Mouse (Mus musculus): ENCODE results near the gene Hs3st1.

Hs3st1 gene

DNA sequence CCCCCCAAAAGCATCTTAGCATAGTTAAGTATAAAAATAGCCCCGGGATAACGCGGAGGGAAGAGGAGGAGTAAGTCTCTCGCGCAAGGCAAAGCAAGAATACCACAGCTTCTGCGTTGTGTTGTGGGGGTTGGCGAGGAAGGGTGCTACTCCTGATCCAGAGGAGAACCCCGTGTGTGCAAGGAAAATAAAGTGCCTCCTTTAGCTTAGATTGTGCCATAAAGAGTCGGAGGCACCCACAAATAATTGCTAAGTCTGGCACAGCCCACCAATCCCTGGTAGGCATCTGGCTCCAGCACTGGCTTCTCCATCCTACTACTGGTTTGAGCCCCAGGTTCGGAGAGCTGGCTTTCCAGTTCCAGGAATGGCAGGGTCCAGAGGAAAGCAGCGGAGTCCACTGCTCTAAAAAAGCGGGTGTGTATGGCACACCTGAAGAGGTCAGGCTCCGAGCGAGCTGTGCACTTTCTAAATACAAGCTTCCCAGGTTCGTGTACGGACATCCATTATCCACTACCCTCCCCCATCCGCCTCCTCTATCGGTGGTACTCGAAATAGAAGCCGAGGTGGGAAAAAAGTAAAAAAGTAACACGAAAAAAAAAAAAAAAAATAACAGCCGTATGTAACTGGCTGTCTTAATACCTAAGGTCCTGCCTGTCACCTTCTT lies 111.9 kb downstream of the Hs3st1 start:
- in situ Hi-C loops (cut with MseI, MboI), result loop anchor here (25.0 kb wide), 3 partner anchors 319 to 856 kb away; no protein-coding TSS in a partner anchor

GRCm38 (mm10) chr5:39642222-39642770 lies 113.0 kb downstream of the Hs3st1 start:
- in situ Hi-C loops (cut with MseI, MboI), result loop anchor here (25.0 kb wide), 3 partner anchors 320 to 855 kb away; no protein-coding TSS in a partner anchor

DNA sequence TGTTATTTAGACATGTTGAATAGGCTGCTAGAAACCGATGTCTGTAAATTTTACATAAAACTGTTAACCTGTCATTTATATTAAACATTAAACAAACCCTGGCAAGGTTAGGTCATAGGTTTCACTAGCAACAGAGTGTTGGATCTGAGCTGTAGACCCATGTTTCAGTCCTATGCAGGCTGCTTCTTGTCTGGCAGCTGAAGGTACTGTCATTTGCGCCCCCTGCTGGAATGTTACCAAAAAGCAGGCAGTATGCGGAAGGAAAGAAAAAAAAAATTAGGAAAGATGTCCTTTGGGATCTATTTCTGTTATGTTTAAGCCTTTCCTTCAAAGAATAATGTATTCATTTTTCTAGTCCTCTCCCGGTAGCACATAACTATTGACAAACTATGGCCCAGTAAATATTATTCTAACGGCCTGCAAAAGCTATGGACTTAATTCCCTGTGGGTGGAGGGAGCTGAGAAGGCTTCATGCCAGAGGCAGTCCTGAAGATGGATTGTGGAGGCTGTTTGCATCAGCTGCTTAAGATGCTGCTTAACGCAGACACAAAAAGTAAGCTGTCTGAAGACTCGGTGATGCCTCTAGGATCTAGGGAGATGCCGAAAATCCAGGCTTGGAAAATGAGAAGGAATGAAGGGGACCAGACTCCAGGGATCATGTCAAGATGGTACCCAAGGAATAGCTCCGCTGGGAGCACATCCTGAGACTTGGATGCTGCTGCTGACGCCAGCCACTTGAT lies 115.7 kb downstream of the Hs3st1 start:
- in situ Hi-C loops (cut with MseI, MboI), result loop anchor here (25.0 kb wide), 3 partner anchors 323 to 852 kb away; no protein-coding TSS in a partner anchor

GRCm38 (mm10) chr5:39638926-39639325 lies 116.3 kb downstream of the Hs3st1 start:
- in situ Hi-C loops (cut with MseI, MboI), result loop anchor here (25.0 kb wide), 3 partner anchors 323 to 852 kb away; no protein-coding TSS in a partner anchor

GRCm38 (mm10) chr5:39637874-39638273 lies 117.4 kb downstream of the Hs3st1 start:
- in situ Hi-C loops (cut with MseI, MboI), result loop anchor here (25.0 kb wide), 3 partner anchors 324 to 851 kb away; no protein-coding TSS in a partner anchor

GRCm38 (mm10) chr5:39636090-39636489 lies 119.2 kb downstream of the Hs3st1 start:
- in situ Hi-C loops (cut with MseI, MboI), result loop anchor here (25.0 kb wide), 3 partner anchors 326 to 849 kb away; no protein-coding TSS in a partner anchor

DNA sequence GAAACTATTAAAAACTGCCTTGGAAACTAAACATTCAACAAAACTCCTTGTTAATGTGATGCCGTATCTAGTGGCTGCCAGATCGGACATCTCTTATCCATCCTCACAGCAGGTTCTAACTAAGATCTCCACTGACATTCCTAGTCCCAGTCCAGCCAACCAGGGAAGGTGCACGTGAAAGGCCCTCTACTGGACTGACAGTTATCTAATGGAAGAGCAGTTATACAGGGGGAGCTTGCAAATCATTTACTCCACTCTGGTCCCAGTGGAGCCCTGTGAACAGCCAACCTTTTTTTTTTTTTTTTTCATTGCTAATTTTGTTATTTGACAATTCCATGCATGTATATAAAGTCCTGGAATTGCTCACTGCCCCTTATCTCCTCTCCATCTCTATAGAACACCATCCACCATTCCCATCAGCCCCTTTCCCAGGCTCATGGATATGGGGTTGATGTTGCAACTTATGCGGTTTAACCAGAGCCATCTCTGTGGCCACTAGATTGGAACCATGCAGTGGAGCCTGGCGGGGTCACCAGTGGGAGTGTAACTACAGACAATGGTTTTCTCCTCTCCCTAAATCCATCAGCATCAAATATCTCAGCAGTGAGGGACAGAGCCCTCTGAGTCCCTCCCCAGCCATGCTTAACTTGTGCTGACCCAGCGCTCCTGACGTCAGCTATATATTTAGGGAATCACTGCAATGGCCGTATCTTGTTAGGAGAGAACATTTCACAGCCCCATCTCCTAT lies 120.8 kb downstream of the Hs3st1 start:
- in situ Hi-C loops (cut with MseI, MboI), result loop anchor here (25.0 kb wide), 3 partner anchors 328 to 847 kb away; no protein-coding TSS in a partner anchor

GRCm38 (mm10) chr5:39633206-39633605 lies 122.1 kb downstream of the Hs3st1 start:
- in situ Hi-C loops (cut with MseI, MboI), result loop anchor here (25.0 kb wide), 3 partner anchors 329 to 846 kb away; no protein-coding TSS in a partner anchor

GRCm38 (mm10) chr5:39630841-39631240 lies 124.4 kb downstream of the Hs3st1 start:
- in situ Hi-C loops (cut with MseI, MboI), result loop anchor here (25.0 kb wide), 3 partner anchors 331 to 844 kb away; no protein-coding TSS in a partner anchor

DNA sequence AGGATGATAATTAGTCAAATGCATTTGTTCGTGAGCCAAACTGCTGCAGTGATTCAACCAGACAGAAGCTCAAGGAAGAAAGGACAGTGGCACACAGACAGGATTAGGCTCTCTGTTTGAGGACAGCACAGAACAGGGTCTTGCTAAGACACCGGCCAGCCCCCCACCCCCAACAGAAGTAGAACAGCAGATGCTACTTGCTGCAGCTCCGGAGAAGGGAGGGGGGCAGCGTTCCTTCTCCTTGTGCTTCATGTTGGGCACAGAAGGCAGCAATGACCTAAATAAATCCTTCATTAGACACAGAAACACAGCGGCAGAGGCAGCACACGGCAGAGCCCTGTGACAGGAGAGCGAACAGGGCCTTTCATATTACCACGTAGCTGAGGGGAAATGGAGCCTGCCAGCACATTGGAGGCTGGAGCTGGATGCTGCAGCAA lies 130.2 kb downstream of the Hs3st1 start:
- in situ Hi-C loops (cut with MseI, MboI), result loop anchor here (25.0 kb wide), 3 partner anchors 337 to 838 kb away; no protein-coding TSS in a partner anchor

- in situ Hi-C loops (cut with MseI, MboI), result no loop called here
Measured at GRCm38 (mm10) chr5:39624218-39624590, 131.1 kb downstream of the Hs3st1 start.

- in situ Hi-C loops (cut with MseI, MboI), result no loop called here
Measured at GRCm38 (mm10) chr5:39623304-39624217, 131.7 kb downstream of the Hs3st1 start.

DNA sequence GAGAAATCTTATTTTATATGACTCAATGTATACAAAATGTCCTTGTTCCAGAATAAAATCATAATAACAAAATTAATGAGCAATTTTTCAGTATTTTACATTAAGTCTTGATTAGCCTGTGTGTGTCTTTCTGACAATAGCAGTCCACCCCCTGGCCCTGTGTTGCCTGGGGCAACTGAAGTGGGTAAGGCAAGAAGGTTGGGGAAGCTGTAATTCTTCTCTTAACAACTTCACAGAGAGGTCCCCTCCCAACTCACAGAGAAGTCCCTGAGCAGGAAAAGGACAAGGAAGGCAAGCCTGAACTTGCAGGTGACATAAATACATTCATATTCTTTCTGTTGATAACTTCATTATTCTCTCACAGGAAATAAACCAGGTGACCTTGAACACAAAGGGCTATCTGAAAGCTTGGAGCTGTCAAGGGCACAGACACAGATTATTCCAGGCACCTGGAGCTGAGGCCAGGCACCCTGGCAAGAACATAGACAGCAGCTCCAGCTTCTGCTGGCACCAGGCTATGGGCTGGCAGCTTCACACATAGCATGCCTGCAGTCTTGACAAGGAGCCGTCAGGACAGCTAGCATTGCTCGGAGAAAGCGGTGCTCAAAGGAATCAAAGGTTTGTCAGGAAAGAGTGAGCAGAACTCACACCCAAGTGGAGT lies 134.9 kb downstream of the Hs3st1 start:
- in situ Hi-C loops (cut with MseI, MboI), result no loop called here

- in situ Hi-C loops (cut with MseI, MboI), result no loop called here
Measured at GRCm38 (mm10) chr5:39617354-39617977, 137.8 kb downstream of the Hs3st1 start.

- in situ Hi-C loops (cut with MseI, MboI), result no loop called here
Measured at GRCm38 (mm10) chr5:39615202-39615601, 140.1 kb downstream of the Hs3st1 start.

- in situ Hi-C loops (cut with MseI, MboI), result no loop called here
Measured at GRCm38 (mm10) chr5:39613534-39613933, 141.7 kb downstream of the Hs3st1 start.

GRCm38 (mm10) chr5:39612240-39612639 lies 143.0 kb downstream of the Hs3st1 start:
- in situ Hi-C loops (cut with MseI, MboI), result no loop called here

DNA sequence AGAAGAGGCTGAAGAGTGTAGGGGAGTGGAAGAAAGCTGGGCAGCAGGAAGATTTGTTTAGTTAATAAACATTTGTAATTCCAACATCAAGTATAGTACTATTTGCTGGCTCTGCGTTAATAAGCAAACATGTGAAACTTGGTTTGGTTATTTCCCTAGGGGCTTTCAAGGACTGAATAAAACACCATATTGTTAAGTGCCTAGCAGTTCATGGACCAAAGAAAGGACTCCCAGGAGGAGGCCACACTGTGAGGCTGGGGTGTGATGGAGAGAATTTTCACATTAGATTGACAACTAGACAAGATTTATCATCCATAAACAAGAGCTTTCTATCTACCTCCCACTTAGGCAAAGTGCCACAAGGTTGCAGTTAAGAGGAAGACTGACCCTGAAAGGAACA lies 147.0 kb downstream of the Hs3st1 start:
- in situ Hi-C loops (cut with MseI, MboI), result no loop called here

DNA sequence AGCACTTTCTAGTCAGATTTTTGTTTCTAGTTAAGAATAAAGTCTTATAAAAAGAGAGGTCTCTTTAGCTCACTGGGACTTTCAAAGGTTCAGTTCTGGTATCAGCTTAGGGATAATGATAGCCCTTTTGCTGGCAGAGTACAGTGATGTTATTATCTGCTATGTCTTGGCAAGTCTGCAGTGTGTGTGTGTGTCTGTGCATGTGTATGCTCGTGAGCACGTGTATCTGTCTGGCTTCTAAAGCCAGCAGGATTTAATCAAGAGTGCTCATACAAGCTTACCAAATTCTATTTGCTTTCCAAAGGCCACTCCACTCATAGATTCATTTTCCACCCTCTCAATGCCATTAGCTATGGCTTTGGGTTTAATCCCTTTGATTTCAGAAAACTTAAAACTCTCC lies 160.5 kb downstream of the Hs3st1 start:
- in situ Hi-C loops (cut with MseI, MboI), result no loop called here
